Mouse (Mus musculus): ENCODE data around the gene Ttc41.

DNA sequence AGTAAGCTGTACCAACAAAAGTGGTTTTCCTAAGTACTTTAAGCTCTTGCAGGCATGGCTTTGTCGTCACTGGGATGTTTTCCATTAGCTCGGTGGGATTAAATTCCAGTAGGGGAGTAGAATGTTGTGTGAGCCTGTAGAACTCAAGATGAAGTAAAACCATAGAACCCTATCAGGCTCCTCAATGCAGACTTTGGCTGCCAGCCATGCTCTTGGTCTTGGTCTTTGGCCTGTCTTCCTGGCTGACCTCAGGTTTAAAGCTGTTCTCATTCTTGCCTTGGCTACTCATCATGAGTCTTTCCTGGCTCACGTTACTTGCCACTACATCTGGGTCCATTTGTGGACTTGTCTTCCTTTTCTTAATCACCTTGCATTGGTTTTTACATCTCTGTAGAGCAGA, 6.5 kb downstream of the Ttc41 start:
- TF ChIP-seq CTCF (IDR thresholded peaks at IDR 0.05; ENCODE audit: control insufficient read depth, insufficient read depth, insufficient replicate concordance, low read depth, low read length) (no peak), POLR2A (IDR thresholded peaks at IDR 0.05; ENCODE audit: control insufficient read depth, low read depth, low read length) (no peak)
